Mouse (Mus musculus) heart, adult 2 months (tissue): ENCODE data around the gene Grik4. TPM values are rescaled to one million over a fixed set of nuclear protein-coding genes. Genes with fewer than 3 reads are reported as not detected.
"Not testable (repeated sequence)": the region's sequence is repeated elsewhere in the genome, so short reads cannot be mapped to it uniquely, and the experiment has no call there.

Source experiments
- DNase-seq, 2 experiments: peaks; one replicate each; pipeline ENCODE4 v3.0.0; 2021
- H3K27ac ChIP-seq: fragments of 200-600 bp; 2 replicates; pipeline ENCODE4 v1.8.1; 2022
- H3K27me3 ChIP-seq: fragments of 200-500 bp; 2 replicates; pipeline ENCODE4 v1.6.1; 2012; ENCODE audit warnings: mild to moderate bottlenecking, low read length, inconsistent platforms, mixed read lengths; ENCODE audit not compliant: control insufficient read depth, insufficient read depth
- H3K36me3 ChIP-seq: fragments of 200-500 bp; 2 replicates; pipeline ENCODE4 v1.6.1; 2012; ENCODE audit warnings: low read length, inconsistent platforms; ENCODE audit not compliant: control insufficient read depth, insufficient read depth
- H3K4me1 ChIP-seq: fragments of 200-500 bp; 2 replicates; pipeline ENCODE4 v1.6.1; 2011; ENCODE audit warnings: low read length; ENCODE audit not compliant: control insufficient read depth, insufficient read depth
- H3K4me3 ChIP-seq: fragments of 200-600 bp; 2 replicates; pipeline ENCODE4 v1.8.1; 2022
- H3K79me2 ChIP-seq: fragments of 200-500 bp; replicated peaks from 2 replicates; pipeline ENCODE4 v1.6.1; 2012; ENCODE audit warnings: mild to moderate bottlenecking, inconsistent platforms, low read length, moderate library complexity, mixed read lengths; ENCODE audit not compliant: control insufficient read depth, insufficient read depth
- H3K9ac ChIP-seq: fragments of 200-500 bp; 2 replicates; pipeline ENCODE4 v1.6.1; 2012; ENCODE audit warnings: low read depth, mild to moderate bottlenecking, control low read depth, inconsistent platforms, low read length, mixed read lengths
- CTCF ChIP-seq: fragments of 200-600 bp; IDR thresholded peaks from 2 replicates; pipeline ENCODE4 v1.8.1; 2022; ENCODE audit warnings: antibody characterized with exemption, mild to moderate bottlenecking, moderate library complexity
- EP300 ChIP-seq: fragments of 200-500 bp; IDR thresholded peaks from 2 replicates; pipeline ENCODE4 v1.6.1; 2011; ENCODE audit warnings: low read depth, low read length, control low read depth; ENCODE audit not compliant: insufficient read depth
- POLR2A ChIP-seq: fragments of 200-500 bp; IDR thresholded peaks from 2 replicates; pipeline ENCODE4 v1.6.1; 2011; ENCODE audit warnings: mild to moderate bottlenecking, low read depth, low read length, control low read depth; ENCODE audit not compliant: insufficient read depth
- WGBS: fragments of 180-500 bp; shearing (Covaris S2); methylation state at CpG from one replicate; pipeline ENCODE4 v1.1.7; 2018; 5-methylcytosine and 5-hydroxymethylcytosine counted together
- intact Hi-C: fragments of 180-260 bp; cut with DNase I; formaldehyde crosslinking; loops from one replicate; pipeline ENCODE4 v1.15.1; 2025
- polyA plus RNA-seq: library from polyadenylated mRNA; depleted of rRNA; stranded (reverse); fragments of >200 nt; gene quantifications from 2 replicates; pipeline ENCODE4 v1.2.3, GENCODE M21; 2012
- total RNA-seq, 2 experiments: library from RNA; stranded (reverse); gene quantifications; 2 replicates each; pipeline ENCODE4 v1.2.3; 2021

Gene Grik4
- total and polyA plus RNA-seq, 3 experiments, result 0.02 to 0.09 TPM; not detected in 1

- TF ChIP-seq EP300 (no peak), POLR2A (no peak), CTCF (no peak)
- no peak overlapping the region for H3K9ac ChIP-seq
- DNase-seq, result no peak
- H3K36me3 ChIP-seq, result no peaks in the 10 kb centered on the region
- 58% methylated on average over 10 of the region's 10 CpGs for WGBS
- H3K4me3 ChIP-seq, result no peak overlapping the region
- intact Hi-C loops, result loop anchor here (5.0 kb wide), 1 partner anchor 427 kb away; the partner anchor contains the start of gene Pou2f3
- H3K27me3 ChIP-seq, result no peaks in the 10 kb centered on the region
- no peak overlapping the region for H3K27ac ChIP-seq
- no peaks in the 10 kb centered on the region for H3K79me2 ChIP-seq
- no peaks in the 10 kb centered on the region for H3K4me1 ChIP-seq
These were observed 159.0 kb downstream of the Grik4 start for GRCm38 (mm10) chr9:42785173-42785830.

- Histone ChIP-seq H3K36me3 (no peaks in the 10 kb centered on the region), H3K27ac (no peak overlapping the region), H3K9ac (no peak overlapping the region), H3K27me3 (no peaks in the 10 kb centered on the region), H3K4me1 (no peaks in the 10 kb centered on the region), H3K79me2 (no peaks in the 10 kb centered on the region), H3K4me3 (no peak overlapping the region)
- intact Hi-C loops, result no loop called here
- no peak for DNase-seq
- 45% methylated on average over 8 of the region's 8 CpGs for WGBS
- TF ChIP-seq EP300, result no peak
- no peak for TF ChIP-seq POLR2A
- TF ChIP-seq CTCF, result no peak
These were observed 160.9 kb downstream of the Grik4 start for GRCm38 (mm10) chr9:42783248-42783903.

GRCm38 (mm10) chr9:42778471-42779263 is 165.6 kb downstream of the Grik4 start:
- H3K9ac ChIP-seq, H3K27me3 ChIP-seq, DNase-seq, intact Hi-C loops, H3K27ac ChIP-seq, H3K4me3 ChIP-seq, H3K36me3 ChIP-seq, H3K4me1 ChIP-seq, H3K79me2 ChIP-seq: not testable (repeated sequence)
- WGBS, result 32% methylated on average over 21 of the region's 21 CpGs

DNA sequence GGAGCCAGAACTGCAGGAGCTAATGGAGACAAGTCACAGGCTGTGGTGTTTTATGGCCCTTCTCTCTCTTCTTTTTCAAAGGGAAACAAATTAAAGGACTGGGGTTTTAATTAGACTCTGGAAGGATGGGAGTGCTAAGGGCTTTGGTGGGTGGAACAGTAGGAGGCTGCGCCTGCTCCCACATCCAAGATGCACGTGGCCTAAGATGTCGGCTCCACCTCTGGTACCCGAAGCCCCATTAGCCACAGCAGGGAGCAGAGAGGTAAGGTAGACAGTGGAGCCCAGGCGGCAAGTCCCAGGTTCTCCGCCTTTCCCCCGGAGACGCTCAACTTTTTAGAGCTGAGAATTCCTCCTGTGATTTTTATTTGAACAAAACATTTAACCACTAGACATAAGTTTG is 166.4 kb downstream of the Grik4 start:
- TF ChIP-seq EP300 (no peak), CTCF (no peak), POLR2A (no peak)
- H3K9ac ChIP-seq, result no peak overlapping the region
- H3K79me2 ChIP-seq, result no peaks in the 10 kb centered on the region
- DNase-seq, result no peak
- peaks cover 2% of the 10 kb centered on the region; the same call in 1 of the 2 replicates for H3K27me3 ChIP-seq
- intact Hi-C loops, result no loop called here
- WGBS, result 69% methylated on average over 8 of the region's 8 CpGs
- H3K36me3 ChIP-seq, result no peaks in the 10 kb centered on the region
- no peaks in the 10 kb centered on the region for H3K4me1 ChIP-seq
- no peak overlapping the region for H3K27ac ChIP-seq
- H3K4me3 ChIP-seq, result no peak overlapping the region

DNA sequence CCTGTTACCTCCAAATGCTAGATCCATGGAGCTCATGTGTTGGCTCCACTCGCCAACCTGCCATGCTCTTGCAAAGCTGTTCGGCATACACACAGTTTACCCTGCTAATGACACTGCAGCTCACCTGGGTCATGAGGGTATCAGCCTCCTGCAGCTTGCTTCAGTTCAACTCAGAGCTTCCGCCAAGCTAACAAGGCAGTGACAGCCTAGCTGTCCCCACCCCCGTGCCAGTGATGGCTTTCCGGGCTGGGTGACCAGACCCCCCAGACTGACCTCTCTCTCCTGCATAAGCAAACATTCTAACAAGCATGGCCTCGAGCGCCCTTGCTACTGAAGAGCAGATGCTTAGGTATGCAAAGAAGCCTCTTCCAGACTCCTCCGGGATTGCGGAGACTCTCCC is 167.5 kb downstream of the Grik4 start:
- H3K4me1 ChIP-seq, result no peaks in the 10 kb centered on the region
- no peaks in the 10 kb centered on the region for H3K79me2 ChIP-seq
- no peak overlapping the region for H3K9ac ChIP-seq
- WGBS, result 59% methylated on average over 9 of the region's 9 CpGs
- H3K27ac ChIP-seq, result no peak overlapping the region
- intact Hi-C loops, result no loop called here
- H3K4me3 ChIP-seq, result no peak overlapping the region
- no peaks in the 10 kb centered on the region for H3K36me3 ChIP-seq
- TF ChIP-seq CTCF, result no peak
- no peak for DNase-seq
- H3K27me3 ChIP-seq, result peaks cover 4% of the 10 kb centered on the region; the same call in 1 of the 2 replicates

DNA sequence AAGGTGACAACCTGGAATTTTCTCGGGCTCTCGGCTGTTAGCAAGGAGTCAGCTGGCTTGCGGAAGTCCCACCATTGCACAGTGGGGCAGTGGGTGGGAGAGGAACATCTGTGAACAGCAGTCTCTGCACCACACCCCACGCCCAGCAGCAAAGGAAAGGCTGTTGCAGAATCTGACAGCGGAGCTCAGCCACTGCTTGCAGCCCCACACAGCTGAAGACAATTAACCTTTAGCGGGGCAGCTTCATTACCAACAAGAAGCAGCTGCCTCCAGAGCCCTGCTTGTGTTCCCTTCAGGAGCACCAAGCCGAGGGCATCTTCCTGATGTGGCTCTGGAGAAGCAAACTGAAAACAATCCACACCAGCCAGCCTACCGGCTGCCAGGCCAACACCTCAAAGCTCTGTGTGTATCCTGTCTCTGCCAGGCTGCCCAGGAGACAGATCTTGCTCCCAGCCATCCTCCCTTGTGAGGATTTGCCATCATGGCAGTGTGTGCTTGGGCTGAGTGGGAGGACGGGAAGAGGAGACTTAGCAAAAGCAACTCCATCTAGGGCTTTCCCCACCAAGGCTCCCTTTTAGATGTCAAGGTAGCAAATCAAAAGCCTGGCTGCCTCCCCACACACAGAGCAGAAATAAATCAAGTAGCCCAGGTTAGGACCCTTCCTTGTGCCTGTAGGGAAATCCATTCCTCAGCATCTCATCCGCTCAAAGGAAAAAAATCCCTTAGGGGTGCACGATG is 179.3 kb downstream of the Grik4 start:
- H3K27me3 ChIP-seq, result no peaks in the 10 kb centered on the region
- H3K4me1 ChIP-seq, result no peaks in the 10 kb centered on the region
- no peak overlapping the region for H3K27ac ChIP-seq
- WGBS, result 53% methylated on average over 11 of the region's 11 CpGs
- no peak overlapping the region for H3K4me3 ChIP-seq
- TF ChIP-seq POLR2A (no peak), CTCF (no peak)
- DNase-seq, result no peak
- intact Hi-C loops, result no loop called here
- no peak overlapping the region for H3K9ac ChIP-seq
- H3K79me2 ChIP-seq, result no peaks in the 10 kb centered on the region
- no peaks in the 10 kb centered on the region for H3K36me3 ChIP-seq
